Mouse (Mus musculus) effector memory CD4-positive, alpha-beta T cell, adult 5 months (primary cell): ENCODE measurements around the gene H2-M10.5. TPM values are rescaled to one million over a fixed set of nuclear protein-coding genes. Genes with fewer than 3 reads are reported as not detected.

ENCODE experiments used
- polyA plus RNA-seq: library from polyadenylated mRNA; unstranded; fragments of 100-300 nt; shearing (Covaris generic); gene quantifications from one replicate; pipeline ENCODE4 v1.2.1, GENCODE M21; 2017

H2-M10.5 gene
- polyA plus RNA-seq = not detected

DNA sequence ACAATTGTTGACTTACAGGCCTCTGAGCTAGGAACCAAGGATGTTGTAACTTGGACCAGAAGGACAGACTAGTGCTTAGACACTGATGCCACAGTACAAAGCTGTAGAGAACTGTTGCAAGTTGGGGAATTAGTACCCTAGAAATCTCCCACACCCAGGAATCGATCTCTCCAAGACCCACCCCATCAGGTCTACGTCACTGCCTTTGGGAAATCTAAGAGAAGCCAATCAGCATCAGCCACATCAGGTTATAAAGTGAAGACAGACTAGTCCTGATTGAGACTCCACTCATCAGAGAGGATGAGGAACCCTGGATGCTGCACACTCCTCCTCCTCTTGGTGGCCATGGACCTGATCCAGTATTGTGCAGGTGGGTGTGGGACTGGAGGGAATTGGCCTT is at the start of gene H2-M10.5:
Gene H2-M10.5, plus strand, starts transcription at position 301 of the 400 bp plus-strand sequence.

DNA sequence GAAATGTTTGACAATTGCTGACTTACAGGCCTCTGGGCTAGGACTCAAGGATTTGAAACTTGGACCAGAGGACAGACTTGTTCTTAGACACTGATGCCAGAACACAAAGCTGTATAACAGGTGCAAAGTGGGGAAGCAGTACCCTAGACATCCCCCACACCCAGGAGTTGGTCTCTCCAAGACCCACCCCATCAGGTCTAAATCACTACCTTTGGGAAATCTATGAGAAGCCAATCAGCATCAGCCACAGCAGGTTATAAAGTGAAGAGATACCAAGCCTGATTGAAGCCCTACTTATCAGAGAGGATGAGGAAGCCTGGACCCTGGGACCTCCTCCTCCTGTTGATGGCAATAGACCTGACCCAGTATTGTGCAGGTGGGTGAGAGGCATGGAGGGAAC is 39.2 kb downstream of the H2-M10.5 start, which contains the start of gene H2-M10.6:
Gene H2-M10.6, plus strand, starts transcription at position 301 of the 400 bp plus-strand sequence.

Other genes with a start within 250 kb of the H2-M10.5 start
- gene H2-M11, start 225.8 kb upstream of the H2-M10.5 start, polyA plus RNA-seq = not detected
- not detected for gene H2-M9, start 130.2 kb upstream of the H2-M10.5 start, polyA plus RNA-seq
- not detected for gene H2-M1, start 100.7 kb upstream of the H2-M10.5 start, polyA plus RNA-seq
- gene H2-M10.6, start 39.3 kb downstream of the H2-M10.5 start, polyA plus RNA-seq = not detected
- 118 TPM for gene Trim26, start 64.2 kb downstream of the H2-M10.5 start, polyA plus RNA-seq
- not detected for gene Trim15, start 94.3 kb downstream of the H2-M10.5 start, polyA plus RNA-seq
- not detected for gene Trim10, start 96.7 kb downstream of the H2-M10.5 start, polyA plus RNA-seq
- gene Trim40, start 117.2 kb downstream of the H2-M10.5 start, polyA plus RNA-seq = not detected
- not detected for gene Trim31, start 125.2 kb downstream of the H2-M10.5 start, polyA plus RNA-seq
- gene Rnf39, start 170.0 kb downstream of the H2-M10.5 start, polyA plus RNA-seq = 0.86 TPM
- gene Ppp1r11, start 178.8 kb downstream of the H2-M10.5 start, polyA plus RNA-seq = 243 TPM
- 133 TPM for gene Znrd1, start 185.6 kb downstream of the H2-M10.5 start, polyA plus RNA-seq
- gene Znrd1as, start 185.7 kb downstream of the H2-M10.5 start, polyA plus RNA-seq = 2.6 TPM
- not detected for gene 2410137M14Rik, start 208.3 kb downstream of the H2-M10.5 start, polyA plus RNA-seq
- not detected for gene H2-M5, start 216.6 kb downstream of the H2-M10.5 start, polyA plus RNA-seq
- not detected for gene Zfp57, start 228.3 kb downstream of the H2-M10.5 start, polyA plus RNA-seq